Mouse (Mus musculus): ENCODE results near the gene Cnga2. TPM values are rescaled to one million over a fixed set of nuclear protein-coding genes. Genes with fewer than 3 reads are reported as not detected.

The Cnga2 gene
- polyA plus RNA-seq, 1 experiment from 2014 or later, result 0.05 TPM

Other genes starting within 250 kb of the Cnga2 start
- gene Vma21, start 175.9 kb upstream of the Cnga2 start, polyA plus RNA-seq (2015; fragmentation: Nextera tagmentation; extraction: Ambion mirVana), result 43.4 and 45.3 TPM in 2 replicates
- 0.08 and 0.10 TPM in 2 replicates for gene Gm1141, start 70.8 kb upstream of the Cnga2 start, polyA plus RNA-seq (2015; fragmentation: Nextera tagmentation; extraction: Ambion mirVana)
- 9.8 TPM in 2 replicates for gene Prrg3, start 29.2 kb upstream of the Cnga2 start, polyA plus RNA-seq (2015; fragmentation: Nextera tagmentation; extraction: Ambion mirVana)
- 0.15 and 0.17 TPM in 2 replicates for gene Fate1, start 18.9 kb upstream of the Cnga2 start, polyA plus RNA-seq (2015; fragmentation: Nextera tagmentation; extraction: Ambion mirVana)
- gene Magea4, start 230.2 kb downstream of the Cnga2 start, polyA plus RNA-seq (2015; fragmentation: Nextera tagmentation; extraction: Ambion mirVana), result not detected in 2 replicates

Data from stomach, embryonic 15.5 days (tissue).